Mouse (Mus musculus): ENCODE measurements around the gene Stx11.

DNA sequence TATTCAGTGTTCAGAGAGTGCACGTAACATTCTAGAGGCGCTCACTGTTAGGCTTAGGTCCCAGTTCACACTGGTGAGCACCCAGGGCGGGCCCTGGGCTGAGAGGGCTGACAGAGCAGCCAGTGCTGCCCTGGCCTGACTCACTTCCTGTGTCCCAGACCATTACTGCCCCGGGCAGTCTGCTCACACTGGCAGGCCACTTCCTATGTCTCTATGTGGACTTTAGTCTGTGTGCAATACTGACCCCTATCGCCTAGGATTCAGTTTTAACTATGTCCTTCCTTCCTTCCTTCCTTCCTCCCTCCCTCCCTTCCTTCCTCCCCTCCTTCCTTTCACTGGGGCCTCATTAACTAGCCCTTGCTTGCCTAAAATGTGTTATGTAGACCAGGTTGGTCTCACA, 44.8 kb downstream of the Stx11 start:
- TF ChIP-seq POLR2A (IDR thresholded peaks at IDR 0.05; ENCODE audit: low read depth, low read length) (no peak), CTCF (IDR thresholded peaks at IDR 0.05; ENCODE audit: extremely low read depth, insufficient read depth, insufficient read length, insufficient replicate concordance) (no peak)

All from spleen, adult 2 months (tissue).